8 mouse cellular contexts compared by ENCODE assay signal in genomic region chr9:34488267-34488666, GRCm38 (mm10). TPM values are rescaled to one million over a fixed set of nuclear protein-coding genes. Genes with fewer than 3 reads are reported as not detected.
DNase-seq lines count a peak whose midpoint lies in the region; ATAC-seq and TF ChIP-seq lines count a peak whose summit lies in the region.

No protein-coding gene starts in this region.

- 0% methylated on average over 9 of the region's 9 CpGs for WGBS in lung, postnatal 0 days
- WGBS in limb, embryonic 13.5 days = 1% methylated on average over 9 of the region's 9 CpGs
- WGBS in stomach, embryonic 15.5 days = 1% methylated on average over 9 of the region's 9 CpGs

- no peak for ATAC-seq in lung, postnatal 0 days
- no peak for ATAC-seq in limb, embryonic 13.5 days (ENCODE audit: low FRiP score, low read depth)
- no peak for ATAC-seq in stomach, embryonic 15.5 days (ENCODE audit: insufficient read depth, low FRiP score, low read depth)

- H3K9ac ChIP-seq in lung, postnatal 0 days (replicated peaks; ENCODE audit: low read depth) = no peak overlapping the region
- H3K9ac ChIP-seq in limb, embryonic 13.5 days = peak overlapping the region; percentile 77
- H3K9ac ChIP-seq in stomach, embryonic 15.5 days = no peak overlapping the region

- TF ChIP-seq EP300 in lung, postnatal 0 days (IDR thresholded peaks at IDR 0.05) = no peak

- no peak overlapping the region for H3K27ac ChIP-seq in lung, postnatal 0 days (ENCODE audit: low read length)
- no peak overlapping the region for H3K27ac ChIP-seq in limb, embryonic 13.5 days
- H3K27ac ChIP-seq in stomach, embryonic 15.5 days = no peak overlapping the region

- no peak for TF ChIP-seq CTCF in lung, postnatal 0 days (IDR thresholded peaks at IDR 0.05)

- peaks cover 7% of the 10 kb centered on the region; the same call in 1 of the 2 replicates for H3K4me1 ChIP-seq in lung, postnatal 0 days (ENCODE audit: insufficient read depth, low read depth, low read length)
- H3K4me1 ChIP-seq in limb, embryonic 13.5 days = peaks cover 47% of the 10 kb centered on the region
- H3K4me1 ChIP-seq in stomach, embryonic 15.5 days = peaks cover 16% of the 10 kb centered on the region

- peak overlapping the region; percentile 95 for H3K4me2 ChIP-seq in lung, postnatal 0 days (replicated peaks; ENCODE audit: low read depth, low read length)
- H3K4me2 ChIP-seq in limb, embryonic 13.5 days (replicated peaks) = peak overlapping the region; percentile 75
- H3K4me2 ChIP-seq in stomach, embryonic 15.5 days = peak overlapping the region; percentile 93

- H3K4me3 ChIP-seq in lung, postnatal 0 days (ENCODE audit: low read depth, low read length) = peak overlapping the region; percentile 61
- peak overlapping the region; percentile 69 for H3K4me3 ChIP-seq in limb, embryonic 13.5 days
- peak overlapping the region; percentile 60 for H3K4me3 ChIP-seq in stomach, embryonic 15.5 days (replicated peaks)

- H3K36me3 ChIP-seq in lung, postnatal 0 days (ENCODE audit: insufficient read depth, low read length) = no peaks in the 10 kb centered on the region
- H3K36me3 ChIP-seq in limb, embryonic 13.5 days = no peaks in the 10 kb centered on the region
- no peaks in the 10 kb centered on the region for H3K36me3 ChIP-seq in stomach, embryonic 15.5 days

- DNase-seq in cerebellum, adult 11-12 months = peak; percentile 45
- no peak for DNase-seq in cerebellum, postnatal 4 days (ENCODE audit: low spot score in 2 of 2)
- DNase-seq in lung, postnatal 0 days (ENCODE audit: low spot score) = no peak
- DNase-seq in lung, postnatal 10 days = no peak
- no peak for DNase-seq in layer of hippocampus, postnatal 14 days (ENCODE audit: low spot score in 2 of 2)
- DNase-seq in left cerebral cortex, adult 18-20 months (ENCODE audit: low spot score in 2 of 2) = no peak

- H3K27me3 ChIP-seq in lung, postnatal 0 days (replicated peaks; ENCODE audit: insufficient read depth, low read length) = peaks cover 45% of the 10 kb centered on the region
- H3K27me3 ChIP-seq in limb, embryonic 13.5 days = peaks cover 63% of the 10 kb centered on the region
- H3K27me3 ChIP-seq in stomach, embryonic 15.5 days (replicated peaks) = peaks cover 41% of the 10 kb centered on the region

- no peaks in the 10 kb centered on the region for H3K9me3 ChIP-seq in lung, postnatal 0 days (ENCODE audit: low read length)
- H3K9me3 ChIP-seq in limb, embryonic 13.5 days = no peaks in the 10 kb centered on the region
- H3K9me3 ChIP-seq in stomach, embryonic 15.5 days = no peaks in the 10 kb centered on the region

RNA-seq across cellular contexts. Expression of gene Kirrel3, which starts 2.6 kb away (rescaled TPM):
- polyA plus RNA-seq in lung, postnatal 0 days (2015; fragmentation: Nextera tagmentation; extraction: Ambion mirVana) = 0.64 and 0.72 TPM in 2 replicates
- 20.8 and 22.0 TPM in 2 replicates for polyA plus RNA-seq in limb, embryonic 13.5 days (2015; fragmentation: Nextera tagmentation; extraction: Ambion mirVana)
- polyA plus RNA-seq in stomach, embryonic 15.5 days (2015; fragmentation: Nextera tagmentation; extraction: Ambion mirVana) = 2.8 and 3.5 TPM in 2 replicates
- total RNA-seq in layer of hippocampus, postnatal 14 days (2021) = 10 to 100 TPM; 43.9 to 50.2 TPM
- total RNA-seq in left cerebral cortex, adult 18-20 months (2021) = 10 to 100 TPM; 48.3 to 53.3 TPM
